Mouse (Mus musculus) lung, postnatal 0 days (tissue): ENCODE measurements at regions not wholly inside any gene's neighbourhood (a gene's known extent, or its start where the extent isn't known, plus 50 kb on each side); places are given as distances from the start of the nearest gene placed in this dataset.
"Not testable (repeated sequence)": the region's sequence is repeated elsewhere in the genome, so short reads cannot be mapped to it uniquely, and the experiment has no call there.

Experiments
- ATAC-seq: fragments of 200-750 bp; cut with Nextera tagmentation; 2 replicates; pipeline ENCODE4 v1.8.0; 2017; ENCODE audit warnings: moderate library complexity
- DNase-seq: peaks from one replicate; pipeline ENCODE4 v3.0.0-alpha.2; 2016; ENCODE audit warnings: low spot score
- H3K27ac ChIP-seq: fragments of 300-500 bp; sonication (generic); 2 replicates; pipeline ENCODE4 v1.5.1; 2014; ENCODE audit warnings: antibody characterized with exemption, mild to moderate bottlenecking, low read length, mixed read lengths
- H3K27me3 ChIP-seq: fragments of 300-500 bp; sonication (generic); replicated peaks from 2 replicates; pipeline ENCODE4 v1.6.1; 2014; ENCODE audit warnings: low read length, mixed read lengths; ENCODE audit not compliant: insufficient read depth
- H3K36me3 ChIP-seq: fragments of 300-500 bp; sonication (generic); 2 replicates; pipeline ENCODE4 v1.6.1; 2014; ENCODE audit warnings: low read length, mixed read lengths; ENCODE audit not compliant: insufficient read depth
- H3K4me1 ChIP-seq: fragments of 300-500 bp; sonication (generic); 2 replicates; pipeline ENCODE4 v1.6.1; 2014; ENCODE audit warnings: antibody characterized with exemption, low read depth, low read length, mixed read lengths; ENCODE audit not compliant: insufficient read depth
- H3K4me2 ChIP-seq: fragments of 300-500 bp; sonication (generic); replicated peaks from 2 replicates; pipeline ENCODE4 v1.6.1; 2014; ENCODE audit warnings: low read depth, mild to moderate bottlenecking, low read length, moderate library complexity, mixed read lengths
- H3K4me3 ChIP-seq: fragments of 300-500 bp; sonication (generic); 2 replicates; pipeline ENCODE4 v1.5.1; 2014; ENCODE audit warnings: low read depth, low read length
- H3K9ac ChIP-seq: fragments of 300-500 bp; sonication (generic); replicated peaks from 2 replicates; pipeline ENCODE4 v1.6.1; 2014; ENCODE audit warnings: low read depth, mild to moderate bottlenecking
- H3K9me3 ChIP-seq: fragments of 300-500 bp; sonication (generic); 2 replicates; pipeline ENCODE4 v1.6.1; 2016; ENCODE audit warnings: low read length, mixed read lengths
- CTCF ChIP-seq: IDR thresholded peaks from 2 replicates; pipeline ENCODE4 v1.5.1; 2016; ENCODE audit warnings: antibody characterized with exemption, mild to moderate bottlenecking
- EP300 ChIP-seq: IDR thresholded peaks from 2 replicates; pipeline ENCODE4 v1.6.1; 2016; ENCODE audit warnings: antibody characterized with exemption, mild to moderate bottlenecking, control low read depth
- WGBS: fragments of 180-500 bp; shearing (Covaris S2); extraction: QIAGEN DNeasy Blood & Tissue Kit; methylation state at CpG from one replicate; pipeline ENCODE4 v1.1.7; 2014; 5-methylcytosine and 5-hydroxymethylcytosine counted together

DNA sequence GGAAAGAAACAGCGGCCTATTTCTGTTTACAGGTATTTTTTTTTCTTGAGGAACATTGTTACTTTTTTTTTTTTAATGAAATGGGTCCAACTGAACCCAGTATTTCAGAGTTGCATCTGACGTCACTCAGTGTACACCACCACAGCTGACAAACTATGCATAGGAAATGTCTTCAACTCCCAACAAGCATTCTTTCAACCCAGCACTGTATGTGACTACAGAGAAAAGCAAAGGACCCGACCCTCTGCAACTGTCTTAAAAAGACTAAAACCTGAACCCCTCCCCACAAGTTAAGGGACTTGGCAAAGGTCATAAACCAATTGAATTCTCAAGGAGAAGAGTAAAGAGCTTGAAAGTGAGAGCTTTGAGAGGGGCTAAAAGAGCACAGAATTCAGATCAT, 270.0 kb upstream of the Ednrb start:
- TF ChIP-seq EP300: no peak
- TF ChIP-seq CTCF: no peak
- H3K36me3 ChIP-seq: no peaks in the 10 kb centered on the region
- no peak for ATAC-seq
- H3K27ac ChIP-seq: no peak overlapping the region
- H3K4me2 ChIP-seq: no peak overlapping the region
- H3K9ac ChIP-seq: no peak overlapping the region
- H3K9me3 ChIP-seq: no peaks in the 10 kb centered on the region
- WGBS: 64% methylated on average over 3 of the region's 3 CpGs
- no peak for DNase-seq
- no peak overlapping the region for H3K4me3 ChIP-seq
- no peaks in the 10 kb centered on the region for H3K4me1 ChIP-seq
- no peaks in the 10 kb centered on the region for H3K27me3 ChIP-seq

DNA sequence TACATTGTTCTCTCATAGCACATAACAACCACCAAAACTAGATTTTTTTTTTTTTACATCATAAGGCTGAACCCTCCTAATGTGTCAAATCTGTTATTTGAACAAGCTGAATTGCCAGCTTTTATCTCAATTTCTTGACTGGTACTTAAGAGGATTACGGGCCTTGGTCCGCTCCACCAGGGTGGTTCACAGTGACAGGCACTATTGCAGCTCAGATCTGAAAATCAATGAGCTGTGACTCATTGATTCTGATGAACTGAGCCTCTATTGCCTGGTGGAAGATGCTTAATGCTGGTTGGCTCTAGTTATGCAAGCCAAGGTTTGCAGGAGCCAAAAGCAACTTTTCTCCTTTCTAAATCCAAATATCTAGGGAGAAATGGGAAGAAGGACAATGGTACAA, 269.2 kb upstream of the Ednrb start:
- TF ChIP-seq CTCF (no peak), EP300 (no peak)
- DNase-seq (no peak), ATAC-seq (no peak)
- Histone ChIP-seq H3K4me3 (no peak overlapping the region), H3K27me3 (no peaks in the 10 kb centered on the region), H3K36me3 (no peaks in the 10 kb centered on the region), H3K27ac (no peak overlapping the region), H3K9me3 (no peaks in the 10 kb centered on the region), H3K4me1 (no peaks in the 10 kb centered on the region), H3K4me2 (no peak overlapping the region), H3K9ac (no peak overlapping the region)
- 63% methylated on average over 2 of the region's 2 CpGs for WGBS

DNA sequence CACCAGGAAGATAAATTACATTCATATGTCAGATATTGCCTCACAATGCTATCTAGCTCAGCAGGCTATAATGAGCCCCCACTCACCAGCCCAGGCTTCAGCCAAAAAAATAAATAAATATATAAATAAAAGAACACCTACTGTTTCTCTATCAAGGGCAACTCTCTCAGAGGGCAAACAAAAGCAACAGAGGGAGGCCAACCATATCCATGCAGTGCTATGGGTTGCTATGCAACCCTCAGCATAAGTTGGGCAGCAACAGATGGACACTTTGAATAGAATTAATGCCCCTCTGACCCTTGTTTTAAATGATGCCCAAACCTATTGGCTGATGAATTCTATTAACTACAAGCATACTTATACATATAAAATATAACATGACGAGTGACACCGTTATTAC, 242.2 kb upstream of the Ednrb start:
- no peaks in the 10 kb centered on the region for H3K9me3 ChIP-seq
- no peak for DNase-seq

DNA sequence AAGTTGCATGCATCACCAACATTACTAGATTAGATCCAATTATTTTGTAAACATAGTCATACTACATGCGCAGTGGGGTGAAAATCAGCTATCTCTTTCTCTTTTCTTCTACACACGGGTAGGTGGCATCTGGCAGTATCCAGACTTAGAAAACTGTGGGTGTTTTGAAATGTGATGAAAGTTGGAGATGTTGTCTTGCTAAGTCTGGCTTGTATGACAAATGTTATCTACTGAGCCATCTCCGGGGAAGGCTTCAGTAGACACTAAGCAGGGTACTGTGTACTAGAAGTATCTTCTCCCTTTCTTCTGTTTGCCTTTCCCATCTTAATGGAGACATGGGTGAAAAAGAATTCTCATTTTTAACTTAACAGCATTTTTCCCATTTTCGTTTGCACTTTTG, 220.0 kb upstream of the Ednrb start:
- H3K4me1 ChIP-seq, H3K36me3 ChIP-seq, H3K4me3 ChIP-seq, H3K27ac ChIP-seq, H3K9me3 ChIP-seq, H3K4me2 ChIP-seq, ATAC-seq, DNase-seq, H3K9ac ChIP-seq, H3K27me3 ChIP-seq: not testable (repeated sequence)
- 44% methylated on average over 1 of the region's 4 CpGs for WGBS

More for the DNA sequence above, 242.2 kb upstream of the Ednrb start:
- Histone ChIP-seq H3K27ac (no peak overlapping the region), H3K27me3 (no peaks in the 10 kb centered on the region), H3K4me2 (no peak overlapping the region), H3K4me1 (no peaks in the 10 kb centered on the region), H3K9ac (no peak overlapping the region), H3K4me3 (no peak overlapping the region), H3K36me3 (no peaks in the 10 kb centered on the region)
- no peak for TF ChIP-seq EP300
- no peak for TF ChIP-seq CTCF
- 95% methylated on average over 2 of the region's 2 CpGs for WGBS
- no peak for ATAC-seq

DNA sequence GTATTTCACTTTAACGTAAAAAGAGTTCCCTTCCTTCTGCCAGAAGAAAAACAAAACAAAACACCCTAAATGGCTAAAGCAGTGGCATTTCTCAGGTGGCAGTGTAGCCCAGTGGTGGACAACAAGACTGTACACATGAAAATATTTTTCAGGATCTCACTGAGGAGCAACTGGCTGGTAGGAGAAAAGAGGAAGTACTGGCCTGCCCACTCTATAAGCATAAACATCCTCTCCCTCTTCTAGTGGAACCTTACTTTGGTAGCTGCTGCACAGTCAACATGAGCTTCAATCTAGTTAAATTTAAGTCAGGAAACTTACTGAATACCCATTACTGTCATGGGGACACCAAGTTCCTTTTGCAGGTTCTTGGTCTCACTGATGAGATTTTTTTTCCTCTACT, 209.5 kb upstream of the Ednrb start:
- Histone ChIP-seq H3K4me3 (no peak overlapping the region), H3K27me3 (no peaks in the 10 kb centered on the region), H3K27ac (no peak overlapping the region), H3K4me2 (no peak overlapping the region), H3K4me1 (no peaks in the 10 kb centered on the region), H3K9ac (no peak overlapping the region), H3K9me3 (no peaks in the 10 kb centered on the region), H3K36me3 (no peaks in the 10 kb centered on the region)
- ATAC-seq (no peak), DNase-seq (no peak)
- WGBS: 73% methylated on average over 1 of the region's 1 CpGs
- no peak for TF ChIP-seq EP300
- TF ChIP-seq CTCF: no peak

DNA sequence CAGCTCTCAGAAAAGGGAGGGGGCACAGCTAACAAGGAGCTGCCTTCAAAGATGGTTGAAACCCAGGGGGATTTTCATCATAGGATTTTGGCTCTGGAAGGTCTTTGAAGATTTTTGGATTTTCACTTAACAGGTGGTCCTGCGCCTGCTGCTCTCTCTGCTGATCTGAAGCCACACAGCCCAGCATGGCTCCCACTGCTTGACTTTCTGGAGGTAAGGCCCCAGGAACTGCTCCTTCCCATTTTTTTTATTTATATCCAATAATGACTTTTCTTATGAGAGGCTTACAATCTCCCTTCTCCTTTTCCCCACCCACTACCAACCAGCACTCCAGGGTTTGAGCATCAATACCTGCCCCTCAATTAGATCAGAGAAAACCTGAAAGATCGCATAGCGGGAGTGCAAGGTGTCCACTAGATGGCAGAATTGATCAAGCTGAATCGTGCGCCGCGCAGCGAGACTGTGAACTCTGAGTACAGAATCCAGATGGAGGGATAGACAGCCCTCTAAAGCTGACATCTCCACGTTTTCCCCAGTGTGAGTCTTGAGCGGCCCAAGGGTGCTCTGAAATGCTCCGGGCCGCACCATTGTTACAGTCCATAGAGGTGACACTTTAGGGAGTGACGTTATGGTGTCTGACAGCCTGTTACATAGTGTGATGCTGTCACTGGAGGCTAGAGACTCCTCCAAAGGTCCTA, 194.6 kb upstream of the Ednrb start:
- Histone ChIP-seq H3K4me1 (no peaks in the 10 kb centered on the region), H3K27me3 (no peaks in the 10 kb centered on the region; the same call in 1 of the 2 replicates), H3K9ac (no peak overlapping the region), H3K4me2 (no peak overlapping the region), H3K4me3 (no peak overlapping the region), H3K36me3 (no peaks in the 10 kb centered on the region), H3K27ac (no peak overlapping the region), H3K9me3 (no peaks in the 10 kb centered on the region)
- ATAC-seq (peak; percentile 35), DNase-seq (peak; percentile 77)
- WGBS: 11% methylated on average over 13 of the region's 13 CpGs
- TF ChIP-seq EP300: no peak
- TF ChIP-seq CTCF: peak; percentile 86

DNA sequence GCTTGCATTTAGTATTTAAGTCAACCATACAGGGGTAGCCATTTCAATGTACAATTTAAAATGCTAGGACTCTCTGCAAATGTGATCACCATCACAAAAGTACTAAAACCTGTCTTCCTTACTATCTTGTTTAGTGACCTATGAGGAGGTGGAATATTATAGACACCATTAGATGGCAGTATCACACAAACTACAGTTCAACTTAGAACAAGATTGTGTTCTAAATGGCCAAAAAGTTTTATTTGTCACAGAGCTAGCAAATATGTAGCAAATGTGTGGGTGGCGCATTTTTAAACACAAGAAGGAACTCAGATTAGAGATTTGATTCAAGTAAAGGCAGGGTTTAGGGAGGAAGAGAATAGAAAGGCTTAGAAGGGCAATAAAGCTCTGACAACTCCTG, 189.4 kb upstream of the Ednrb start:
- H3K9me3 ChIP-seq: no peaks in the 10 kb centered on the region
- H3K36me3 ChIP-seq: no peaks in the 10 kb centered on the region
- TF ChIP-seq EP300 (no peak), CTCF (peak; percentile 58)
- no peak overlapping the region for H3K4me3 ChIP-seq
- no peak overlapping the region for H3K4me2 ChIP-seq
- DNase-seq (peak; percentile 31), ATAC-seq (no peak)
- H3K27ac ChIP-seq: no peak overlapping the region
- H3K27me3 ChIP-seq: no peaks in the 10 kb centered on the region; the same call in 1 of the 2 replicates
- WGBS: 33% methylated on average over 1 of the region's 1 CpGs
- no peak overlapping the region for H3K9ac ChIP-seq
- no peaks in the 10 kb centered on the region for H3K4me1 ChIP-seq
